Mouse (Mus musculus) spleen, postnatal 10 days (tissue): ENCODE results near the gene Srgap3.

Experiments used
- DNase-seq, 2 experiments: peaks; one replicate each; pipeline ENCODE4 v3.0.0; 2021 to 2022; ENCODE audit warnings: low spot score in 2 of 2

The Srgap3 gene

DNA sequence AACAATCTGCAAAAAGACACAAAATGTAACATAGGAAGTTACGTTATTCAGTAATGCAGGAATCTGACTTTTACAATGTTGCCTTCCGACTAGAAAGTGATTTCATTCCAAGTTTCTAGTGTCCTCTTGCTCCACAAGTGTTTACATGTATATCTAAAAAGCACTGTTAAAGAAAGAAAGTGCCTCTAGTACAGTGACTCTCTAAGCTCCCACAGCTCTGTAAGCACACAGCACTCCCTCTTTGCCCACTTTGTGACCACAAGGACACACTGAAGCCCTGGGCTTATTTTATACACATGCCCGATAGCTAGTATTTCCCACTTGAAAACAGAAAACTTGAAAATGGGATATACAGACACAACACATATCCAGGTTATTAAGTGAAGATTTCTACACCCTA lies 259.0 kb downstream of the Srgap3 start:
- no peak for DNase-seq

DNA sequence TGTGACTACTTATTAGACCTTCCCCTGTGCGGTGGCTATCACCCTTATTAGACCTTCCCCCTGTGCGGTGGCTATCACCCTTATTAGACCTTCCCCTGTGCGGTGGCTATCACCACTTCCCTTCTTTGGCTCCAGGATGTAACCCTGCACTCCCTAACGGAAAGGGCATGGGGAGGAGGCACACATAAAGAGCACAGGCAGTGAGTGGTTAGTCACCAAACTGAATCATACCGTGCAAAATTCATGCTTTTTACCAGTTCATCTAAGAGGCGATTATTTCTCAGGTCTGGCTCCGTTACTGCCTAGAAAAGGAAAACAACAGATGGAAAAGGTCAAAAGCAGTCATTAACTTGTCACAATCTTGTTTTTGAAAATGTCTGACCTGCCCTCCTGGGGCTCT lies 260.6 kb downstream of the Srgap3 start:
- no peak for DNase-seq

DNA sequence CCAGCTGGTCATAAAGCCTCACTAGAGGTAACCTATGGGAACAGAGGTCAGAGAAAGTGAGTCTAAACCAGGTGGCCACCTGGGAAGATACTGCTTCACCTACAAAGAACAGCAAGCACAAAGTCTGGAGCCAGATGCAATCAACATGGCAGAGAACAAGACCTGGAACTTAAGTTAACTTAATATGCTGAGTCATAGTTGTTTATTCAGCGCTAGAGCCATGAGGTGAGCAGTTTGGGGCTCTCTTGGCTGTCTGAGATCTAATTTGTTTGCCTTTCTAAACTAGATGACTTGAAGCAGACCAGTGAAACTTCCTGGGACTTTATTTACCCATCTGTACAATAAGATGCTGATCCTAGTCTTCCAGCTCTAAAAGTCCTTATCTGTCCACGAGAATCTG lies 263.0 kb downstream of the Srgap3 start:
- no peak for DNase-seq
